Mouse (Mus musculus) C2C12 (cell line): ENCODE measurements around the gene St6galnac5.

Source experiments
- CEBPB ChIP-seq: IDR thresholded peaks from one replicate; pipeline ENCODE4 v1.6.1; 2011; ENCODE audit warnings: low read depth, mild to moderate bottlenecking, control low read depth, moderate library complexity
- CTCF ChIP-seq: IDR thresholded peaks from one replicate; pipeline ENCODE4 v1.5.1; 2011; ENCODE audit not compliant: control insufficient read depth, insufficient read depth, insufficient read length
- MAX ChIP-seq: IDR thresholded peaks from one replicate; pipeline ENCODE4 v1.6.1; 2011; ENCODE audit warnings: mild to moderate bottlenecking, control low read depth
- MYOD1 ChIP-seq: IDR thresholded peaks from one replicate; pipeline ENCODE4 v1.6.1; 2011; ENCODE audit warnings: low read depth; ENCODE audit not compliant: control insufficient read depth, insufficient read length
- MYOG ChIP-seq: IDR thresholded peaks from one replicate; pipeline ENCODE4 v1.6.1; 2011; ENCODE audit not compliant: control insufficient read depth, insufficient read length; ENCODE audit errors: extremely low read depth
- USF1 ChIP-seq: IDR thresholded peaks from one replicate; pipeline ENCODE4 v1.6.1; 2011; ENCODE audit warnings: low read depth, mild to moderate bottlenecking, control low read depth, moderate library complexity

DNA sequence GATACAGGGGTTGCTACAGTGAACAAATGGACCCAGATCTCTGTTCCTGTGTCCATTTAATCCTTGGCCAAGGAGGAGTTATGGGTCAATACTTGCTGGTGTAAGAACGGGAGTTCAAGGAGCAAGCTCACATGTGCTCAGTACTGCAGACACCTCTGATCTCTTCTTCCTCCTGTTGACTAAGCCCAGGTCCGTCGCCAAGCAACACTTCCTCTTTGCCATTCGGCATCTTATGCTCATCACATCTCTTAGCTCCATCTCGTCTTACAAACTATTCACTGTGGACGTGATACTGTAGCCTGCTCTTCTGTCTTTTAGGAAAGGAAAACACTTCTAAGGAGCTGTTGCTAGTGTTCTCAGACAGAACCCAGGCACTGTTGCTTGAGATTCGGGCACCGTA lies 64.5 kb downstream of the St6galnac5 start:
- no peak for TF ChIP-seq CTCF
- TF ChIP-seq USF1: no peak
- TF ChIP-seq MYOG: no peak
- no peak for TF ChIP-seq MAX
- no peak for TF ChIP-seq MYOD1
- no peak for TF ChIP-seq CEBPB
